Mouse (Mus musculus): ENCODE measurements at regions not wholly inside any gene's neighbourhood (a gene's known extent, or its start where the extent isn't known, plus 50 kb on each side); places are given as distances from the start of the nearest gene placed in this dataset.

GRCm38 (mm10) chr14:82998135-82998534 is 1445.2 kb upstream of the Pcdh17 start:
- TF ChIP-seq CTCF (IDR thresholded peaks at IDR 0.05; ENCODE audit: low read depth), result no peak
- no peaks in the 10 kb centered on the region for H3K27me3 ChIP-seq (replicated peaks; ENCODE audit: control insufficient read depth, insufficient read depth, low read length)
- no peak for ATAC-seq
- H3K27ac ChIP-seq (ENCODE audit: low read depth, low read length), result no peak overlapping the region
- no peaks in the 10 kb centered on the region for H3K4me1 ChIP-seq (replicated peaks; ENCODE audit: control insufficient read depth, insufficient read depth, low read length)
- no peak overlapping the region for H3K9ac ChIP-seq (ENCODE audit: low read depth, low read length)
- H3K4me2 ChIP-seq (replicated peaks; ENCODE audit: low read depth), result no peak overlapping the region
- WGBS, result 24% methylated on average over 1 of the region's 1 CpGs
- H3K9me3 ChIP-seq (ENCODE audit: control insufficient read depth), result no peaks in the 10 kb centered on the region
- H3K4me3 ChIP-seq (ENCODE audit: low read depth, low read length), result no peak overlapping the region
- H3K36me3 ChIP-seq (ENCODE audit: control insufficient read depth, insufficient read depth), result no peaks in the 10 kb centered on the region

GRCm38 (mm10) chr14:83002178-83002911 is 1441.0 kb upstream of the Pcdh17 start:
- no peaks in the 10 kb centered on the region for H3K27me3 ChIP-seq (replicated peaks; ENCODE audit: control insufficient read depth, insufficient read depth, low read length)
- no peak overlapping the region for H3K4me2 ChIP-seq (replicated peaks; ENCODE audit: low read depth)
- H3K4me3 ChIP-seq (ENCODE audit: low read depth, low read length), result no peak overlapping the region
- 38% methylated on average over 2 of the region's 2 CpGs for WGBS
- no peak overlapping the region for H3K9ac ChIP-seq (ENCODE audit: low read depth, low read length)
- H3K27ac ChIP-seq (ENCODE audit: low read depth, low read length), result no peak overlapping the region
- no peak for TF ChIP-seq CTCF (IDR thresholded peaks at IDR 0.05; ENCODE audit: low read depth)
- H3K36me3 ChIP-seq (ENCODE audit: control insufficient read depth, insufficient read depth), result no peaks in the 10 kb centered on the region
- no peaks in the 10 kb centered on the region for H3K9me3 ChIP-seq (ENCODE audit: control insufficient read depth)
- ATAC-seq, result peak; percentile 69
- H3K4me1 ChIP-seq (replicated peaks; ENCODE audit: control insufficient read depth, insufficient read depth, low read length), result no peaks in the 10 kb centered on the region

GRCm38 (mm10) chr14:83008549-83008948 is 1434.8 kb upstream of the Pcdh17 start:
- H3K9ac ChIP-seq (ENCODE audit: low read depth, low read length), result no peak overlapping the region
- H3K27me3 ChIP-seq (replicated peaks; ENCODE audit: control insufficient read depth, insufficient read depth, low read length), result no peaks in the 10 kb centered on the region
- no peaks in the 10 kb centered on the region for H3K36me3 ChIP-seq (ENCODE audit: control insufficient read depth, insufficient read depth)
- no peak overlapping the region for H3K4me2 ChIP-seq (replicated peaks; ENCODE audit: low read depth)
- no peak for ATAC-seq
- H3K4me1 ChIP-seq (replicated peaks; ENCODE audit: control insufficient read depth, insufficient read depth, low read length), result no peaks in the 10 kb centered on the region
- no peak overlapping the region for H3K27ac ChIP-seq (ENCODE audit: low read depth, low read length)
- TF ChIP-seq CTCF (IDR thresholded peaks at IDR 0.05; ENCODE audit: low read depth), result no peak
- H3K9me3 ChIP-seq (ENCODE audit: control insufficient read depth), result no peaks in the 10 kb centered on the region
- no peak overlapping the region for H3K4me3 ChIP-seq (ENCODE audit: low read depth, low read length)

- H3K4me1 ChIP-seq (replicated peaks; ENCODE audit: control insufficient read depth, insufficient read depth, low read length), result no peaks in the 10 kb centered on the region
- H3K27ac ChIP-seq (ENCODE audit: low read depth, low read length), result no peak overlapping the region
- H3K9ac ChIP-seq (ENCODE audit: low read depth, low read length), result no peak overlapping the region
- ATAC-seq, result no peak
- H3K36me3 ChIP-seq (ENCODE audit: control insufficient read depth, insufficient read depth), result no peaks in the 10 kb centered on the region
- no peaks in the 10 kb centered on the region for H3K9me3 ChIP-seq (ENCODE audit: control insufficient read depth)
- H3K4me2 ChIP-seq (replicated peaks; ENCODE audit: low read depth), result no peak overlapping the region
- no peak for TF ChIP-seq CTCF (IDR thresholded peaks at IDR 0.05; ENCODE audit: low read depth)
- no peaks in the 10 kb centered on the region for H3K27me3 ChIP-seq (replicated peaks; ENCODE audit: control insufficient read depth, insufficient read depth, low read length)
- no peak overlapping the region for H3K4me3 ChIP-seq (ENCODE audit: low read depth, low read length)
Observed at GRCm38 (mm10) chr14:83021886-83022285, 1421.5 kb upstream of the Pcdh17 start.
